Mouse (Mus musculus) cerebellum, adult 9-10 months (tissue): ENCODE results near the gene Nfia.

Experiments
- DNase-seq: peaks from one replicate; pipeline ENCODE4 v3.0.0; 2022

The Nfia gene

GRCm38 (mm10) chr4:97772641-97773040 lies at the start of gene Nfia:
TSS of gene Nfia (plus strand) at chr4:97772734.
- peak; percentile 70 for DNase-seq

GRCm38 (mm10) chr4:97723374-97723773 lies 49.2 kb upstream of the Nfia start:
- no peak for DNase-seq

- DNase-seq = no peak
These were observed 44.0 kb upstream of the Nfia start for GRCm38 (mm10) chr4:97728520-97728919.

- no peak for DNase-seq
These were observed 42.5 kb upstream of the Nfia start for GRCm38 (mm10) chr4:97729999-97730398.

GRCm38 (mm10) chr4:97730416-97730815 lies 42.1 kb upstream of the Nfia start:
- no peak for DNase-seq

- no peak for DNase-seq
These were observed 39.1 kb upstream of the Nfia start for GRCm38 (mm10) chr4:97733392-97733791.

GRCm38 (mm10) chr4:97743932-97744331 lies 28.6 kb upstream of the Nfia start:
- DNase-seq = no peak

- peak; percentile 83 for DNase-seq
These were observed 27.0 kb upstream of the Nfia start for GRCm38 (mm10) chr4:97745296-97746105.

- DNase-seq = no peak
These were observed 26.2 kb upstream of the Nfia start for GRCm38 (mm10) chr4:97746106-97746900.

- no peak for DNase-seq
These were observed 22.1 kb upstream of the Nfia start for GRCm38 (mm10) chr4:97750401-97750800.

GRCm38 (mm10) chr4:97751030-97751482 lies 21.5 kb upstream of the Nfia start:
- peak; percentile 93 for DNase-seq

- no peak for DNase-seq
These were observed 20.9 kb upstream of the Nfia start for GRCm38 (mm10) chr4:97751483-97752251.

GRCm38 (mm10) chr4:97752276-97753010 lies 20.1 kb upstream of the Nfia start:
- no peak for DNase-seq

GRCm38 (mm10) chr4:97753521-97753920 lies 19.0 kb upstream of the Nfia start:
- DNase-seq = no peak

- no peak for DNase-seq
These were observed 18.3 kb upstream of the Nfia start for GRCm38 (mm10) chr4:97754241-97754640.

GRCm38 (mm10) chr4:97757207-97757977 lies 15.1 kb upstream of the Nfia start:
- DNase-seq = peak; percentile 83

GRCm38 (mm10) chr4:97757978-97758461 lies 14.5 kb upstream of the Nfia start:
- peak; percentile 67 for DNase-seq

- no peak for DNase-seq
These were observed 13.9 kb upstream of the Nfia start for GRCm38 (mm10) chr4:97758661-97759060.

GRCm38 (mm10) chr4:97764616-97765015 lies 7.9 kb upstream of the Nfia start:
- DNase-seq = no peak

- no peak for DNase-seq
These were observed 7.1 kb upstream of the Nfia start for GRCm38 (mm10) chr4:97765341-97766020.

- no peak for DNase-seq
These were observed 6.4 kb upstream of the Nfia start for GRCm38 (mm10) chr4:97766100-97766499.
